ENCODE assay signal across 12 mouse cellular contexts in the genomic region with DNA sequence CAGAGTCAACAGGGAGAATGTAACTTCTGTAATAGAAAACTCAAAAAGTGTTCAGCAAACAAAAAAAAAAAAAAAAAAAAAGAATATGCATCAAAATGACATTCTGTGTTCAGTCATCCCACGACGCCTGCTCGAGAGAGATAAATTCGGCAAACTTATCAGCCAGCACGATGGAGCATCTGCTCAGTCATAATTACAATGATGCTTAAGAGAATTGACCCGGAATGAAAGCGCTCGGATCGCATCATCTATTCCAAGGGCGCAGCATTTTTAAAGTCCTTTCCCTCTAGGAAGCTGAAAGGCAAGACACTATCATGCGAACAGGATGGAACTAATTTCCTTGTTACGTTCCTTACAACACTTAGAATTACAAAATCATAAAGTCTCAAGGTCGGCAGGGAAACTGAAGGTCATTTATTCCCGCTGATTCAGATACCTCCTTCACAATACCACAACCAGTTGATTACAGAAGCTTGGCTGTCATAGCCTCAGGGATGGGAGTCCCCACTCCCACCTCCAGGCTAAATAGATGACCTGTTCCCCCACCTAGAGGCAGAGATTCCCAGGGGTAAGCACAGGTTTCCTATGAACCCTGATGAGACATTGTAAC.
"Had no signal": no experiment of that assay in that cellular context is flagged by ENCODE, and none has a peak within 500 bp of the region (broad histone marks: within the 10 kb centered on the region; RNA-seq: fewer than 3 reads in every experiment).

No protein-coding gene starts in this region.

- H3K4me1 ChIP-seq: limb, embryonic 13.5 days; midbrain, embryonic 13.5 days had no signal

- H3K27ac ChIP-seq: kidney, postnatal 0 days; limb, embryonic 13.5 days; liver, embryonic 14.5 days; midbrain, embryonic 13.5 days had no signal

- H3K9ac ChIP-seq: limb, embryonic 13.5 days; liver, embryonic 14.5 days; midbrain, embryonic 13.5 days had no signal

- H3K4me3 ChIP-seq: limb, embryonic 13.5 days; midbrain, embryonic 13.5 days had no signal

- H3K27me3 ChIP-seq: limb, embryonic 13.5 days; midbrain, embryonic 13.5 days had no signal

- H3K36me3 ChIP-seq: limb, embryonic 13.5 days; midbrain, embryonic 13.5 days had no signal

- H3K4me2 ChIP-seq: limb, embryonic 13.5 days; midbrain, embryonic 13.5 days had no signal

- ATAC-seq: midbrain, embryonic 13.5 days had no signal

- DNase-seq: kidney, adult 11 months; kidney, adult 9 months; kidney, postnatal 36 days; left cerebral cortex, postnatal 4 days; lung, adult 18-20 months; right cerebral cortex, postnatal 25 days; thymus, adult 18-20 months; thymus, postnatal 14 days had no signal
